Mouse (Mus musculus): ENCODE results near the gene Acaca. TPM values are rescaled to one million over a fixed set of nuclear protein-coding genes. Genes with fewer than 3 reads are reported as not detected.

Acaca gene
- polyA plus RNA-seq, 1 experiment = 43.7 TPM

DNA sequence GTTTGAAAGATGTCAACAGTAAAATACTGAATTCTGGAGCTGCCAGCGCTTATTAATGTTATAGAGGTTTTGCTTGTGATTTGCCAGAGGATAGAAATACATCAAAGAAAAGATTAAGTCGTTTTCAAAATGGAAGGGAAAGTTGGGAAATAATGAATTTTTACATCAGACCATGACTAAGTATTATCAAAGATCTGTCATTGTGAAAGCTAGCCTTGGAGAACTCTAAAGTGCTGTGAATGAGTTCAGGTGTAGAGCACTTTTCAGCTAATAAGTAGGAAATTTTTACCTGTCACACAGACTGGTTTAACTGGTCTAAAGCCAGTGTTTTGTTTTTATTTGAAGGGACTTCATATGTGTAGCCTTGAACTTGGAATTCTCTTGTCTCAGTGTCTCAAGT is 51.8 kb downstream of the Acaca start:
- TF ChIP-seq CTCF (IDR thresholded peaks at IDR 0.05; ENCODE audit: borderline replicate concordance, extremely low read depth, insufficient read depth, insufficient read length) (no peak), POLR2A (IDR thresholded peaks at IDR 0.05; ENCODE audit: borderline replicate concordance, extremely low read depth, insufficient read depth, insufficient read length, poor library complexity, severe bottlenecking) (no peak)
- no peak for DNase-seq (ENCODE audit: low read depth)

DNA sequence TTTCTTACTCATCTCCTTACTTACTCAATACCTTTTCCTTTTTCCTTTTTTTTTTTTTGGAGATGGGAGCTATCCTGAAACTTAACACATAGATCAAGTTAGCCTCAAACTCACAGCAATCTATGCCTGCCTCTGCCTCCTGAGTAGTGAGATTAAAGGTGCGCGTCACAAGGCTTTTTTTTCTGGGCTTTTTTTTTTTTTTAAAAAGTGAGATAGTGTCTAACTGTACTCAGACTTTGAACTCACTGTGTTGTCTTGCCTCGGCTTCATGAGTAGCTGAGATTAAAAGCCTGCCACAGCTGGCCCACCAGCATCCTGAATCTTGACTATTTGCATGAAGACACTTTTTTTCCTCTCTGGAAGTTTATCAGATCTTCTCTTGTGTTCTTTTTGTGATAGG is 59.1 kb downstream of the Acaca start:
- no peak for DNase-seq (ENCODE audit: low read depth)
- TF ChIP-seq POLR2A (IDR thresholded peaks at IDR 0.05; ENCODE audit: borderline replicate concordance, extremely low read depth, insufficient read depth, insufficient read length, poor library complexity, severe bottlenecking) (no peak), CTCF (IDR thresholded peaks at IDR 0.05; ENCODE audit: borderline replicate concordance, extremely low read depth, insufficient read depth, insufficient read length) (no peak)

DNA sequence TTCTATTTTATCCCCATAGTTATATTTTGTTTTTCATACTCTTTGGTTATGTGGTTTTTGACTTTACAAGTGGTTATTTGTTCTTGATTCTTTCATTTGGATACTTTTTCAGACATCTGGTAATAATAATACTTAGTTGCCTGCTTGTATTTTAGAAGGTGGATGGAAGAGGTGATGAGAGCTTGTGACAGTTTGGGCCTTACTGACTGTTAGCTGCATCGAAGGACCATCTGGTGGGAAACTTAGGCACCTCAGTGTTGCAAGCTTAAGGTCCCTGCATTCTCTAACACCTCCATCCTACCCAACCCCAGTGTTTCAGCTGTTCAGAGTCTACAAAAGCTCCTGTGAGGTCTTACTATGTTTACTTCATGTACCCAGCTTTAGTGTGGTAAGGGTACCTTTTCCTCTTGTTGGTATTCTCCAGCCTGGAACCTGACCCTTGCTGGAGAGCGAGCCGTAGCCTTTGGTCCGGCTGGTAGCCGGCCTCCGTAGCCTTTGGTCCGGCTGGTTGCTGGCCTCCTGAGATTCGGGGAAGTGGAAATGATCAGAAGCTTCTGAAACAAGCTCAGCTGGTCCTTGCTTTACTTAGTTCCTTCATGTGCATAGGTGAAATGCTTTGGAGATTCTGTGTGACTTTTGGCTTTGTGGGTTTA is 61.2 kb downstream of the Acaca start:
- TF ChIP-seq CTCF (IDR thresholded peaks at IDR 0.05; ENCODE audit: borderline replicate concordance, extremely low read depth, insufficient read depth, insufficient read length) (no peak), POLR2A (IDR thresholded peaks at IDR 0.05; ENCODE audit: borderline replicate concordance, extremely low read depth, insufficient read depth, insufficient read length, poor library complexity, severe bottlenecking) (no peak)
- no peak for DNase-seq (ENCODE audit: low read depth)

DNA sequence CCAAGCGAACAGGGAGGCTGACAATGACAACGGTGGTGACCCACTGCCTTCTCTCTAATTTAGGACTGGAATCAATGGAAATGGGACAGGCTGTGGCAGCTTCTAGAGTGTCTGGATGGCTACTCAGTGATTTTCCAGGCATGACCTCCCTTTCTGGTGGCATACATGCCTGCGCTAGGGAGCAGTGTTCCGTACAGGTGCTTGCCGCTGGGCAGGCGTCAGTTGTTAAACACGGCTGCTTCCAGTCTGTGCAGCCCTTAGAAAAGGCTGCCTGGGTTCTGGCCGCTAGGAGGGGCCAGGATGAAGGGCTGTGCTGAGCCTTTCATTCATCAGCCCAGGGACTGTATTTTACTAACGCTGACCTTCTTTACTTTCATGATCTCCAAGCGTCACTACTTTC is 63.8 kb downstream of the Acaca start:
- DNase-seq (ENCODE audit: low read depth) = no peak

DNA sequence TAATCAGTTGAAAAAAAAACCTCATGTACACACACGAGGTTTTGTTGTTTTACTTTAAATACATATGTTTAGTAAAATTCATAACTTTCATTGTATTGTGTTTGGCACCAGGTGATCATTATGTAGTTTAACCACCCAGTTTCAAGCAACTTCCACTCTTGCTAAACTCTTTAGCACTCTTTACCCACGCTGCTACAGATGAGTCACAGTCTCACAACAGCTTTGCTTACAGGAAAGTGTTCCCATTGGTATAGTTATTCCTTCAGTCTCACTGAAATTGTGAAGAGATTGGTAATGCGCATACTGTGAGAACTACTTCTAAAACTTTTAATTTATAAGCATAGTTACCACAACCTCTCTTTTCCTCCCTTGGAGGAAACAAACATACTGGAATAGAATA is 65.3 kb downstream of the Acaca start:
- DNase-seq (ENCODE audit: low read depth) = no peak

More for the DNA sequence above, 63.8 kb downstream of the Acaca start:
- TF ChIP-seq CTCF (IDR thresholded peaks at IDR 0.05; ENCODE audit: borderline replicate concordance, extremely low read depth, insufficient read depth, insufficient read length) (peak; percentile 23; the same call in 1 of the 2 replicates), POLR2A (IDR thresholded peaks at IDR 0.05; ENCODE audit: borderline replicate concordance, extremely low read depth, insufficient read depth, insufficient read length, poor library complexity, severe bottlenecking) (no peak)

DNA sequence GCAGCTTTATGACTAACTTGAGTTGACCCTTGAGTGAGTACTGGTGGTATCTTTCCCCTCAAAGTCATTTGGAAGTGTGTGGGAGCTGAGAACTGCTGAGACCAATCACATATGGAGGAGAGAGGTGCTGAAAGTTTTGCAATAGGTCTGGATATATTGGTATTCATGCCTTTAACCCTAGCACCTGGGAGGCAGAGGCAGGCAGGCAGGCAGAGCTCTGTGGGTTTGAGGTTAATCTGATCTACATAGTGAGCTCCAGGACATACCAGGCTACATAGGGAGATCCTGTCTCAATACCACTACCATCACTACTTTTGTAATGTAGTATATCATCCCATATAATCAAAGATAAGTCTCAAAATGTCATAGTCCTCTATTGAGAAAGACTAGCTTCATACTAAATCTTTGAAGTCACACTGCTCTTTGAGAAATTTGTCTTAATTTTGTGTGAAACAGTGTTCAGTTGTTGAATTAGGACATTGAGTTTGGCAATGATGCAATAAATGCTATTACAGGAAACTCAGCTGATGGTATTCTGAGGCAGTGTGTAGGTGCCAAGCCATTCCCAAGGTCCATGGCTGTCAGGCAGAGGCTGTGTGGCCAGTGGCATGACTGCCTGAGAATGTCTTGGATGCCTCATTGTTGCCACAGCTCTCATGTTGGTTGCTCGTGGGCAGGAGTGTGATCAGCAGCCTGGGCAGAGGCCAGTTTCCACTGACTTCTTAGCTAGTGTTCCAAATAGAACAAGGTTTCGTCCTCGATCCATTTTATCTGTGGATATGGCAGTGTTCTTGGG is 68.3 kb downstream of the Acaca start:
- no peak for TF ChIP-seq CTCF (IDR thresholded peaks at IDR 0.05; ENCODE audit: borderline replicate concordance, extremely low read depth, insufficient read depth, insufficient read length)
- TF ChIP-seq POLR2A (IDR thresholded peaks at IDR 0.05; ENCODE audit: borderline replicate concordance, extremely low read depth, insufficient read depth, insufficient read length, poor library complexity, severe bottlenecking) = no peak
- no peak for DNase-seq (ENCODE audit: low read depth)

More for the DNA sequence above, 65.3 kb downstream of the Acaca start:
- TF ChIP-seq POLR2A (IDR thresholded peaks at IDR 0.05; ENCODE audit: borderline replicate concordance, extremely low read depth, insufficient read depth, insufficient read length, poor library complexity, severe bottlenecking) = no peak
- no peak for TF ChIP-seq CTCF (IDR thresholded peaks at IDR 0.05; ENCODE audit: borderline replicate concordance, extremely low read depth, insufficient read depth, insufficient read length)

DNA sequence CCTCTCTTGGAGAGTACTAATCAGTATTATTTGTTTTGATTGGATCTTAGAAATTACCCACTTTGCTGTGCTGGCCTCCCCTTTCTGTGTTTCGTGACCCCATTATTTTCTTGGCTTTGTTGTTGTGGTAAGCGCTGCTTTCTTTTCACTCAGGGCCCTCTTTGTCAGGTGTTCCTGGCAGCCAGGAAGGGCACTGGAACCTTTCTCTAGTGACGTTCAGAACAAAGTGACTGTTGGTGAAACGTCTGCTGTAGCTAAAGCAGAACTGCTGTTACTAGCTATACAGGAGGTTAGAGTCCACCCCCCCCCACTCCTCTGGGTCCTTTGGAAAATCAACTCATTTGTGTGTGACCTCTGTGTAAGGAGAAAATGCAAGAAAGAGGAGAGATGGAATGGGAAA is 76.3 kb downstream of the Acaca start:
- no peak for TF ChIP-seq POLR2A (IDR thresholded peaks at IDR 0.05; ENCODE audit: borderline replicate concordance, extremely low read depth, insufficient read depth, insufficient read length, poor library complexity, severe bottlenecking)
- no peak for TF ChIP-seq CTCF (IDR thresholded peaks at IDR 0.05; ENCODE audit: borderline replicate concordance, extremely low read depth, insufficient read depth, insufficient read length)
- DNase-seq (ENCODE audit: low read depth) = no peak

DNA sequence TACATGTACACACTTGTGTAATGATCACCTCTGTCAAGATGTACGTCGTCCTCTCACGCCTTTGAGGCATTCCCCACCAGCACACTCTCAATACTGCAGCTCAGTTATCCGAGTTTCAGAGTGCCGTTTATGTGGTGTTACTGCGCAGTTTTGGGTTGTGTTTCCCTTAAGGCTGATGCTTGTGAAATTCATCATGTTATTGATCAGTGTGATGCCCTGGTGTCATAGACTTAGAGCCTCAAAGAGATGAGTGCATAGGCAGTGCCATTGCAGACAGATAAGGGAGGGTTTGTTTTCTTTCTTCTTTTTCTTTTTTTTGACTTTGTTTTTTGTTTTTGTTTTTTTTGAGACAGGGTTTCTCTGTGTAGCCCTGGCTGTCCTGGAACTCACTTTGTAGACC is 81.4 kb downstream of the Acaca start:
- no peak for TF ChIP-seq POLR2A (IDR thresholded peaks at IDR 0.05; ENCODE audit: borderline replicate concordance, extremely low read depth, insufficient read depth, insufficient read length, poor library complexity, severe bottlenecking)
- TF ChIP-seq CTCF (IDR thresholded peaks at IDR 0.05; ENCODE audit: borderline replicate concordance, extremely low read depth, insufficient read depth, insufficient read length) = no peak
- no peak for DNase-seq (ENCODE audit: low read depth)

DNA sequence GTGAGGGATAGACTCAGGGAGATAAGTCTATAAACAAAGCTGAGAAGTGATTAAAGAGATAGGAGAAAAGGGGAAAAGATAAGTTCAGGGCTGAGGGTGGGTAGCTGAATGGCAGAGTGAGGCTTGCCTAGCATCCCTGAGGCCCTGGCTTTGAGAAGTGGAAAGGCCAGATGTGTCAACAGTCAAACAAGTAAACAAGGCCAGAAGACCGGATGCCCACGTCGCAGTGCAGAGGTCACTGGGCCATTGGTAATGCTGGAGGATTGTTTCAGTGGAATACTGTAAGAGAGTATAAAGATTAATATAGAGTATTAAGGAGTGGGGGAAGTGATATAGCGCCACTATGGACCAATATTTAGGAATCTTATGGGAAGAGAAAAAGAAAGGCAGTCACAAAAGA is 89.5 kb downstream of the Acaca start:
- TF ChIP-seq POLR2A (IDR thresholded peaks at IDR 0.05; ENCODE audit: borderline replicate concordance, extremely low read depth, insufficient read depth, insufficient read length, poor library complexity, severe bottlenecking) (no peak), CTCF (IDR thresholded peaks at IDR 0.05; ENCODE audit: borderline replicate concordance, extremely low read depth, insufficient read depth, insufficient read length) (no peak)
- no peak for DNase-seq (ENCODE audit: low read depth)

DNA sequence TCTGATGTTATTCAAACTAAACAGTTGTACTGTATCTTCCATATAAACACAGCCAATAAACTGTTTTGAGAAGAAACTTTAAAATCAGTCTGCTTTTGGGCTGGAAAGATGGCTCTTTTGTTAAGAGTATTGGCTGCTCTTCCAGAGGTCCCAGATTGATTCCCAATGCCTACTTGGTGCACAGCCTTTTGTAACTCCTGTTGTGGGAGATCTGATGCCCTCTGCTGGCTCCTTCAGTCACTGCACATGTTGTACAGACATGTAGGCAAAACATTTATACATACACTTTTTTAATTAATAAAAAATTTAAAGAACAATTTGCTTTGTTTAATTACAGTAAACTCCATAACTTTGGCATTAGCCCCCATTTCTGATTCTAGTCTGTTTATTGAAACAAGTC is 114.1 kb downstream of the Acaca start:
- peak; percentile 81 for DNase-seq (ENCODE audit: low read depth)
- TF ChIP-seq POLR2A (IDR thresholded peaks at IDR 0.05; ENCODE audit: borderline replicate concordance, extremely low read depth, insufficient read depth, insufficient read length, poor library complexity, severe bottlenecking) = no peak
- peak; percentile 65; the same call in 1 of the 2 replicates for TF ChIP-seq CTCF (IDR thresholded peaks at IDR 0.05; ENCODE audit: borderline replicate concordance, extremely low read depth, insufficient read depth, insufficient read length)

DNA sequence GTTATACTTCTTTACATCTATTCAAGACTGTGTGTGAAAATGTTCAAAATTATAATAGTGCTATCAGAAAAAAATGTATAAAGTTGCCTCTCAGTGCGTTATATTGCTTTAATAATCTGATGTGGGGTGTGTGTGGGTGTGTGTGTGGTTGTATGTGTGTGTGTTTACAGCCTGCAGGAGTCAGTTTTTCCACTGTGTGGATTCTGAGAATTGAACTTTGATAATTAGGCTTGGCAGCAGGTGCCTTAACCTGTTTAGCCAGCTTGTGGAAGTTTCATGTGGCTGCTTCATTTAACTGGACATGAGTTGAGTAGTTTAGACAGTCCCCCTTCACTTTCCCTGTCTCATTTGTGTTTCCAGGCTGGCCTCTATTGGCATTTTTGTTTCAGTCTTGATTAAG is 117.9 kb downstream of the Acaca start:
- TF ChIP-seq POLR2A (IDR thresholded peaks at IDR 0.05; ENCODE audit: borderline replicate concordance, extremely low read depth, insufficient read depth, insufficient read length, poor library complexity, severe bottlenecking) (no peak), CTCF (IDR thresholded peaks at IDR 0.05; ENCODE audit: borderline replicate concordance, extremely low read depth, insufficient read depth, insufficient read length) (no peak)
- DNase-seq (ENCODE audit: low read depth) = no peak

DNA sequence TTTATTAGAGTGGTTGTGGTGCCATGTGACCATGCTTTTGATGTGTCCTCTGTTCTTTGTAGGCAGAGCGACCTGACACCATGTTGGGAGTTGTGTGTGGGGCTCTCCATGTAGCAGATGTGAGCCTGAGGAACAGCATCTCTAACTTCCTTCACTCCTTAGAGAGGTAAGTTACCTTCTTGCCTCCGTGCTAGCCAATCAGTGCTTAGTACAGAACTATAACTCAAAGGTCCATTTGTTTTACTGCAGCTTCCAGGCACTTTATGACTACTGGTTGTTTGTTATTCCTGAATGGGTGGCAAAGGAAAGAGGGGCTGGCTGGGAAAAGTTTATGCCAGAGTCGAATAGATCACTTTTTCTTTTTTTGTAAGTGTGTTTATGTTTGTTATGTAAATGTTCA is 121.7 kb downstream of the Acaca start:
- no peak for TF ChIP-seq CTCF (IDR thresholded peaks at IDR 0.05; ENCODE audit: borderline replicate concordance, extremely low read depth, insufficient read depth, insufficient read length)
- no peak for TF ChIP-seq POLR2A (IDR thresholded peaks at IDR 0.05; ENCODE audit: borderline replicate concordance, extremely low read depth, insufficient read depth, insufficient read length, poor library complexity, severe bottlenecking)
- DNase-seq (ENCODE audit: low read depth) = no peak

Measured in brain, embryonic 14.5 days (tissue).